Mouse (Mus musculus) thymus, postnatal 4 days (tissue): Measurements from ENCODE around the gene Tsen34.

Experiments used
- DNase-seq: peaks from one replicate; pipeline ENCODE4 v3.0.0; 2021

The Tsen34 gene

DNA sequence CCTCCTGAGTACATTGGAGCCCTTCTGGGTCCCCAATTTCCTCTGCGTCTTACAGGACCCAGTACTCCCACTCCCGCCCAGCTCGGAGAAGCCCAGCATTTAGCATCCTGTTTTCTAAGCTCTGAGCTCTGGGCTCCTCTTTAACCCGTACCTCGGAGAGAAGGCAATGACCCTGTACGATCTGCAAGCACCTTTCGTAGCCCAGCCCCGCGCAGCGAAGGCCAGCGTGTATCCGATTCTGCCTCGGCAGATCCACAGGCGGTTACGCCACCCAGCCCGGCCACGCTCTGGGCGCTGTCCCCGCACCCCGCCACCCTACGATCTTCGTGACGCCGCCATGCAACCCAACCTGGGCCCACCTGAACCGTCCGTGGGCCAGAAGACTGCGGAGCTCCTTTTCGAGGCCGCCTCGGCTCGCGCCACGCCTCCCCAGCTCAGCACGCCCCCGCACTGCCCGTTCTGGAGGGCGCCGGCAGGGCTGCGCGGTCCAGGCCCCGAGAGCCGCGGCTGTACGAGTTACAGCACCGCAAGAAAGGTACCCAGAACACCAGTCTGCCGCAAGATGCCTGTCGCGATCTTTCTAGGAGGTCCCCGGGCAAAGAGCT lies at the start of gene Tsen34:
TSS of gene Tsen34 (plus strand) at position 482 of the 605 bp plus-strand sequence.
- no peak for DNase-seq

DNA sequence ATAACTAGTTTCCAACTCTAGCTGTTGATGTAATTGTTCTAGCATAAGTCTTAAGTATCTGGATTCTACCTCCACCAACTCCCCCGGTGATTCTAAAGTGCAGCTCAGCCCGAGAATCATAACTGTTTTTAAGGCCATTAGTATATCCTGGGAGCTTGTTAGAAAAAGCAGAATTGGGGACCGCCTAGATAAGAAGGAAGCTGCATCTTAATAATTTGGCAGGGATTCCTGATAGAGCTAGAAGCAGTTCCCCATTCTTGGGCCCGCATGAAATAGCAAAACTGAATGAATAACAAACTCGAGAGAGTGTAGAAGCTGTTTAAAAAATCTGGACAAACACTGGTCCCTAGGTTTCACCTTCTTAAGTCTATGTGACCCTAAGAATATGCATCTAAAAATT lies 49.3 kb upstream of the Tsen34 start:
- no peak for DNase-seq

GRCm38 (mm10) chr7:3643843-3644242 lies 48.8 kb upstream of the Tsen34 start:
- DNase-seq, result no peak

- peak; percentile 94 for DNase-seq
Measured at GRCm38 (mm10) chr7:3644348-3644671, 48.4 kb upstream of the Tsen34 start.

GRCm38 (mm10) chr7:3644672-3645487 lies 47.8 kb upstream of the Tsen34 start, which contains the start of gene Cnot3:
Gene Cnot3 (plus strand): TSS chr7:3645268.
- peak; percentile 96 for DNase-seq

GRCm38 (mm10) chr7:3645488-3646025 lies 47.1 kb upstream of the Tsen34 start:
- DNase-seq, result no peak

DNA sequence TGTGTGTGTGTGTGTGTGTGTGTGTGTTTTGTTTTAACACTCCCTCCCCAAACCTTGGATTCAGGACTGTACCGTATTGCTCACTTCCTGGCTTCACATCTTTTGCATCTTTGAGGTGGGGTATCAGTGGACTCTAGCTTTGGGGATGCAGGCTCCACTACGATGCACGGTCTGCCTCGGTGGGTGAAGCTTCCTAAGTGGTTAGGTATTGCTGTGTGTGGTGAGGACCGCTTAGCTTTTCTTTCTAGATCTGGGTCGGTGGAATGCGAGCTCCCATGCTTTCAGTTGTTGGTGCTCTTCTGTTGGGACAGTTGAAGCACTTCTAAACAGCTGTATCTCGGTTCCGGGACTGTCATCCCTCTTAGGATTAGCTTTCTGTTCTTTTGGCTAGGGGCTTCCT lies 46.5 kb upstream of the Tsen34 start:
- DNase-seq, result no peak

GRCm38 (mm10) chr7:3646641-3647040 lies 46.0 kb upstream of the Tsen34 start:
- no peak for DNase-seq

GRCm38 (mm10) chr7:3656966-3657365 lies 35.7 kb upstream of the Tsen34 start:
- no peak for DNase-seq

- DNase-seq, result no peak
Measured at GRCm38 (mm10) chr7:3658578-3658977, 34.1 kb upstream of the Tsen34 start.

- DNase-seq, result no peak
Measured at GRCm38 (mm10) chr7:3664524-3665214, 28.0 kb upstream of the Tsen34 start.

DNA sequence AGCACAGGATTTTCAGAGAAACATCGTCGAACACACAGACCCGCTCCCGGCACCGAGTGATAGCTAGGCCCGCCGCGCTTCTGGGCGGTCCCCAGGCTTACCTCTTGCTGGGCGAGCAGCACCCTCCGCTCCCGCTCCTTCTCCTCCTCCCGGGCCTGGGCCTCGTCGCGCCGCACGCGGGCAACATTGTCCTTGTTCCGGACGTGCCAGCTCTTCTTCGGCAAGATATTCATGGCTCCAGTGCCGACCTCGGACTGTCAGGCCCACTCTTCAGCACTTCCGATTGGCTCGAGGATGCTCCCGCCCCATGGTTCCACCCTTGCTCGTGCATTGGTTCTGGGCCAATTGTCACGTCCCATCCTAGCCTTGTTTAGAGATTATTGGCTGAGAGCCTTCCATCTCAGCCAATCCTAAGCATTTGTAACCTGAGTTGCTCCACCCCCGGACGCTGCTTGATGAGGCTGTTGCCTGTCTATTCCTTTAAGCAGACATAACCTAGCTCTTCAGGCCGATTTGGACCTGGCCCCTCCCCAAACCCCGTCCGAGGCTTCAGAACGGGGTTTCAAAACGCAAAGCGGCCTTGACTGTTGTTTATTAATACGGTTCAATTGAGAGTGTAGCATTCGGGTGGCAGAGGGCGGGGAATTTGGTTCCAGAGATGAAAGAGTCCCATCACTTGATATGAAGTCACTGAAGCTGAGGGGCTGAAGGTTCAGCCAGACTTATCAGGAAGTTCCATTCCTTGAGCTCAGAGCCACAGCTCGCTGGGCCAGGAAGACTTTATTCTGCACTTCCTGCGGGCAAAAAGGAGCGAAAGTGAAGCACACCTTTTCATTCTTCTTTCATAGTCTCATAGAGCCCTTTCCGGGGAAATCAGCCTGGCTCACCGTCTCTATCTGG lies 27.2 kb upstream of the Tsen34 start, which contains the start of gene Leng1:
TSS of gene Leng1 (minus strand) at position 626 of the 900 bp plus-strand sequence.
- peak; percentile 88 for DNase-seq

GRCm38 (mm10) chr7:3666921-3667391 lies 25.7 kb upstream of the Tsen34 start:
- no peak for DNase-seq

- DNase-seq, result peak; percentile 92
Measured at GRCm38 (mm10) chr7:3674507-3675227, 18.0 kb upstream of the Tsen34 start.

DNA sequence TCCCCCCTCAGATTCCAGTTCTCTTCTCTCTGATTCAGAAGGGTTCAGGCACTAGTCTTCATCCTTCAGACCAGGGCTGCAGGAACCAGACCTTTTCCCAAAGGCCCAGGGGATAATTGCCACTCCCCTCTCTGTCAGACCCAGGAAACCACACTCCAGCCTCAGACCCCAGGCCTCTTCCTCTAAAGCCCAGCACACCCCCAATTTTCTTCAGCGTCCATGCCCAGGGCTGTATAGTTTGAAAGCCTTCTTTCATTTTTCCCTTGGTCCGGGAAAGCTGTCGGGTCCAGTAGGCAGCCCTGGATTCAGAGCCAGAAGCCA lies 17.5 kb upstream of the Tsen34 start:
- DNase-seq, result no peak

- no peak for DNase-seq
Measured at GRCm38 (mm10) chr7:3676371-3676770, 16.3 kb upstream of the Tsen34 start.

GRCm38 (mm10) chr7:3677342-3677741 lies 15.3 kb upstream of the Tsen34 start, which contains the start of gene Tmc4:
Gene Tmc4 (minus strand): TSS chr7:3677553.
- no peak for DNase-seq

GRCm38 (mm10) chr7:3683908-3684550 lies 8.6 kb upstream of the Tsen34 start:
- no peak for DNase-seq

- DNase-seq, result no peak
Measured at GRCm38 (mm10) chr7:3684698-3685097, 8.0 kb upstream of the Tsen34 start.

- DNase-seq, result no peak
Measured at GRCm38 (mm10) chr7:3685400-3686187, 7.1 kb upstream of the Tsen34 start.
